Mouse (Mus musculus): ENCODE measurements around the gene Slc25a39. TPM values are rescaled to one million over a fixed set of nuclear protein-coding genes. Genes with fewer than 3 reads are reported as not detected.
"Not testable (repeated sequence)": the region's sequence is repeated elsewhere in the genome, so short reads cannot be mapped to it uniquely, and the experiment has no call there.

Slc25a39 gene
- total RNA-seq, 2 experiments from 2014 or later, result 63.7 to 65.3 TPM

GRCm38 (mm10) chr11:102375196-102376173 lies 32.3 kb downstream of the Slc25a39 start:
- no peak for DNase-seq (ENCODE audit: extremely low spot score in 1 of 2, low spot score in 1 of 2)

DNA sequence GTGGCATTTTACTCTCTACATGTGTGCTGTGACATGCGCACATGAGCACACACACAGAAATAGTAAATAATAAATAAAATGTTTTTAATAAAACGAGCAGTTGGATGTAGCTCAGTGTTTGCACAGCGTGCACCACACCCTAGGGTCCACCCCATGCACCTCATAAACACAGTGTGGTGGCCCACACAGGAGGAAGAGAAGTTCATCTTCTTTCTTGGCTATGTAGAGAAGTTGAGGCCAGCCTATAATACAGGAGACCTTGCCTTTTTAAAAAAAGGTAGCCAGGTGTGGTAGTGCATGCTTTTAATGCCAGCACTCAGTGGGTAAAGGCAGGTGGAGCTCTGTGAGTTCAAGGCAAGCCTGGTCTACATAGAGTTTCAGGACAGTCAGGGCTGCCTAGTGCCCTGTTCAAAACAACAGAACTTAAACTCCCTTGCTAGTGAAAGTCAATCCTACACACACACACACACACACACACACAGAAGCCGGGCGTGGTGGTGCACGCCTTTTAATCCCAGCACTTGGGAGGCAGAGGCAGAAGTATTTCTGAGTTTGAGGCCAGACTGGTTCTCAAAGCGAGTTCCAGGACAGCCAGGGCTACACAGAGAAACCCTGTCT lies 33.5 kb downstream of the Slc25a39 start:
- no peak for DNase-seq (ENCODE audit: extremely low spot score in 1 of 2, low spot score in 1 of 2)

- no peak for DNase-seq (ENCODE audit: extremely low spot score in 1 of 2, low spot score in 1 of 2)
Measured at GRCm38 (mm10) chr11:102373646-102374045, 34.1 kb downstream of the Slc25a39 start.

- DNase-seq (ENCODE audit: extremely low spot score in 1 of 2, low spot score in 1 of 2), result no peak
Measured at GRCm38 (mm10) chr11:102372936-102373335, 34.8 kb downstream of the Slc25a39 start.

GRCm38 (mm10) chr11:102371926-102372685 lies 35.6 kb downstream of the Slc25a39 start:
- DNase-seq (ENCODE audit: extremely low spot score in 1 of 2, low spot score in 1 of 2), result no peak

DNA sequence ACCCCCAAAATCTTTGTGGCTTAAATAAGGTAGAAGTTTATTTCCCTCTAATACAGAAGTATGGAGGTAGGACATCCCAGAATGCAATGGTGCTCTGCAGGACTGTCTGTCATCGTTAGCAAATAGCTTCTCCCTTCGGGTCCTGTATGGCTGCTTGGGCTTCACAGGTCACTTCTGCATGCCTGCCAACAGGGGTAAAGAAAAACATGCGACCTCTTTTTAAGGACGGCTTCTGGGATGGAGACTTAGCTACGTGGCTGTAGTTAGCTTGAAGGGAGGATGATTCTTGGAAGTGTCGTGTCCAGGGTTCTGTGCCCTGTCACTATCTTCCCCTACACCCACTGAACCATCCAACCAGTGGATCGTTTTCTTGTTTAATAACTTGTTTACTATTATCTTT lies 37.5 kb downstream of the Slc25a39 start:
- DNase-seq (ENCODE audit: extremely low spot score in 1 of 2, low spot score in 1 of 2), result no peak

GRCm38 (mm10) chr11:102369263-102369662 lies 38.5 kb downstream of the Slc25a39 start:
- no peak for DNase-seq (ENCODE audit: extremely low spot score in 1 of 2, low spot score in 1 of 2)

DNA sequence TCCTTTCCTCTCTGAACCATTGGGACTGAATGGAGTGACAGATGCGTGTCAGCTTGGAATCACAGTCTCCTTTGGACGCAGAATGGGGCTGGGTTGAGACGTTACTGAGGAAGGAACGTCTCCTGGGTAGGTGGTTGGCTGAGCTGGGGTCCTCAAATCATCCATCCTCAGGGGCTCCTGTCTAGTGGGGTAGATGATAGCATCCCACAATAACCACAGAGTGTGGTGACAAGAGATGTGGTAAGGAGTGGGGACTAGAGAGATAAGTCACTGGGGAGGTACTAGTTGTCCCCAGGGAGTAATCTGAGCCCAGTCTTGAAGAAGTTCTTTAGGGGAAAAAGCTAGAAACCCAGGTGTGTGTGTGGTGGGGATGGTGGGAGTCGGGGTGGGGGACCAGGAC lies 39.4 kb downstream of the Slc25a39 start:
- DNase-seq (ENCODE audit: extremely low spot score in 1 of 2, low spot score in 1 of 2), result no peak

DNA sequence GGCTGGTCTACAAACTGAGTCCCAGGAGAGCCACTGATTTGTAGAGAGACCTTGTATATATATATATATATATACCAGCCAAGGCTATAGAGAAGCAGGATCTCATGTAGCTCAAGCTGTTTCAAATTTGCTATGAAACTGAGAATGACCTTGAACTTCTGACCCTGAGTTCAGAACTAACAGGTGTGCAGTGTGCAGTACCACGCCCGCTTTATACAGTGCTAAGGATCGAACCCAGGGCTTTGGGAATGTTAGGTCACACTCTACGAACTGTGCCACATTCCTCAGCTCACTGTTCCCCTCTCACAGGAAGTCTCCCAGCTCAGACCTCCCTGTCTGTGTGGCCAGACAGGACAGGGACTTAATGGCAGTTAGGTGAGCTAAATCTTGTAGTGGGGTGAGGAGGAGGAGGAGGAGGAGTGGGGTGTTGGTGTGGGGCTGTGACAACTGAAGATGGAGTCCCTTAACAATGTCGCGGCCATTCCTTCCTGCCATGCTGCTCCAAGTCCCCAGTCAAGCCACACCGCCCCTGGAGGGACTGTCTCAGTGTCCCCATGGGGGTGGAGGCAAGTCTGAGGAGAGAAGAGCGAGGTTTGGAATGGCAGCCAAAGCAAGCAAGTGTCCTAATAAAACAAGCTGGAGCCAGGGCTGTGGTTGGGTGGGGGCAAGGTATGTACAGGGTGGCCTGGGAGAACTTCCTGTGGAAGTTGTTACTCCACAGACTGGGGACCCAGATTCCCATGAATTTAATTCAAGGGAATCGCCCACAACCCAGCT lies 40.1 kb downstream of the Slc25a39 start:
- DNase-seq (ENCODE audit: extremely low spot score in 1 of 2, low spot score in 1 of 2), result no peak

- not testable (repeated sequence) for DNase-seq (ENCODE audit: extremely low spot score in 1 of 2, low spot score in 1 of 2)
Measured at GRCm38 (mm10) chr11:102366103-102366502, 41.6 kb downstream of the Slc25a39 start, which contains the start of gene Slc4a1. Gene Slc4a1 (minus strand): TSS chr11:102366203.

DNA sequence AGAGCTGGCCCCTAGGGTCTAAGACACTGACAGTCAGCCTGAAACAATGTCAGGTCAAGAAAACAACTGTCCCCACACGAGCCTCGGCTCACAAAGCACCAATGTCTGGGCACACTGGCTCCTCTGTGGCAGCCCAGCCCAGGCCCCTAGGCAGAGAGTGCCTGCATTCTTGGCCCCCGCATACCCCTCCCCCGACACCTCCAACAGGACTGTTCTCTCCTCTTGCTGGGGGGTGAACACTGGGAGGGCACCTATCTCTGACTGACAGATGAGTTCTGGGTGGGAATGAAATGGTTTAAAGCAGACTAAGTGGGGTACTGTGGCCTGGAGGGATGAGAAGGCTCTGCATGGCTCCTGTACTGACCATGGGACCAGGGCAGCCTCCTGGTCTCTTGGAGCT lies 42.0 kb downstream of the Slc25a39 start:
- DNase-seq (ENCODE audit: extremely low spot score in 1 of 2, low spot score in 1 of 2), result no peak

- DNase-seq (ENCODE audit: extremely low spot score in 1 of 2, low spot score in 1 of 2), result no peak
Measured at GRCm38 (mm10) chr11:102364570-102365371, 43.0 kb downstream of the Slc25a39 start.

DNA sequence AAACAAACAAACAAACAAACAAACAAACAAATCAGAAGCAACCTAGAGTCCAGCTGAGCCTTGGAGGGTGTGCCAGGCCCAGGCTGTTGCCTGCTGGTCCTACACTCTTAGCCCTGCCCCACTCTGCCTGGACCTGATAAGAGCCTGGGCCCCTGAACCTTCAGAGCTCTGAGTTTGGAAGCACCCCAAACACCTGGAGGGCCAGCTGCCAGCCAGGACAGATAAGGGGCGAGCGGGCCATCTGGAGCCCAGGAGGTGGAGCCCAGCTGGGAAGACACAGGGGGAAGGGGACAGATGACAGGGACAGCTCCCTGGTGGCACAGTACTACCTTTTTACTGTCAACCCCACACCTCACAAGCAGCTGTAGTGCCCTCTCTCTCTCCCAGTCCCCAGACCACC lies 44.1 kb downstream of the Slc25a39 start:
- no peak for DNase-seq (ENCODE audit: extremely low spot score in 1 of 2, low spot score in 1 of 2)

DNA sequence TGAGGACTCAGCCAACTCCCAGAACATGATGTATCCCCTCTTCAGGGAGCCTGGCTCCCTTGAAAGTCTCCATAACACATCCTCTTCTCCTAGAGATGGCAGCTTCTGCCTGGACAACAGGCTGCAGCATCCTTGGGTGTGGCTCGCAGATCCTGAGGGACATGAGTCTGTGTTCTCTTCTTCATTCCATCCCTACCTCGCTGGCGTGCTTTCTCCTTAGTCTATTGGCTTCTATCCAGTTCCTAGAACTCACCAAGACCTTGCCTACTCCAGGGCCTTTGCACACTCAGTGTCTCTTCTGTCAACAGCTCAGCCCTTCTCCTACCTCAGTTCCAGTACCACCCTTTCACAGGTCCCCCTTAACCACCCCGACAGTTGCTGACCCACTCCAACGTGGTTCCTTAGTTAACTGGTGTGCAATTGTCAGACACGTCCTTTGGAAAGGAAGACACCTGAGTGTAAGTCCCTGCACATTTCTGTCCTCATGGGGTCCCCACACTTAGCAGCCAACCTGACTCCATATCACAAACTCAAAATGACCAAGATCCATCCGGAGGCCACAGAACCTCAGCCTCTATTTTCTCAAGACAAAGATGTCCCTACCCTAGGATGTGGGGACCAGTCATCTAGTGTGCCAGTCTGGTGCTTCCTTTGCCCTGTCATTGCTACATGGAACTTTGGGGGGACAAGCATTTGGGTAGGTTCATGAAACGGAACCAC lies 45.8 kb downstream of the Slc25a39 start:
- no peak for DNase-seq (ENCODE audit: extremely low spot score in 1 of 2, low spot score in 1 of 2)

DNA sequence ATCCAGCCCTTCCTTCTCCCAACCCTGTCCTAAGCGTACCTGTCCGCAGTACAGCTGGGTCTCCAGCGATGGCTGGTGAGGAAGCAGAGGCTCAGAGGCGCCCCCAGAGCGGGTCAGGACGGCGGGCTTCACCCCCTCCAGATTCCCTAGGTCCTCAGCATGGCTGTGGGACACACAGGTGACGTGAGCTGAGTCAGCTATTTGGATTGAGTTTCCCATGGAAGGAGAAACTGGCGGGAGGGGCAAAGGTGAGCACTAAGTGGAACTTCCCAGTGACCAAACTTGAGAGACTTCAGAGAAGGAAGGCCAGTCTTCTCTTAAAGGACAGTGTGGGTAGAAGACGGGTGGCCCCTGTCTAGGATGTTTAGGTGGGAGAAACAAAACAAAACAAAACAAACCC lies 49.4 kb downstream of the Slc25a39 start:
- DNase-seq (ENCODE audit: extremely low spot score in 1 of 2, low spot score in 1 of 2), result no peak

DNA sequence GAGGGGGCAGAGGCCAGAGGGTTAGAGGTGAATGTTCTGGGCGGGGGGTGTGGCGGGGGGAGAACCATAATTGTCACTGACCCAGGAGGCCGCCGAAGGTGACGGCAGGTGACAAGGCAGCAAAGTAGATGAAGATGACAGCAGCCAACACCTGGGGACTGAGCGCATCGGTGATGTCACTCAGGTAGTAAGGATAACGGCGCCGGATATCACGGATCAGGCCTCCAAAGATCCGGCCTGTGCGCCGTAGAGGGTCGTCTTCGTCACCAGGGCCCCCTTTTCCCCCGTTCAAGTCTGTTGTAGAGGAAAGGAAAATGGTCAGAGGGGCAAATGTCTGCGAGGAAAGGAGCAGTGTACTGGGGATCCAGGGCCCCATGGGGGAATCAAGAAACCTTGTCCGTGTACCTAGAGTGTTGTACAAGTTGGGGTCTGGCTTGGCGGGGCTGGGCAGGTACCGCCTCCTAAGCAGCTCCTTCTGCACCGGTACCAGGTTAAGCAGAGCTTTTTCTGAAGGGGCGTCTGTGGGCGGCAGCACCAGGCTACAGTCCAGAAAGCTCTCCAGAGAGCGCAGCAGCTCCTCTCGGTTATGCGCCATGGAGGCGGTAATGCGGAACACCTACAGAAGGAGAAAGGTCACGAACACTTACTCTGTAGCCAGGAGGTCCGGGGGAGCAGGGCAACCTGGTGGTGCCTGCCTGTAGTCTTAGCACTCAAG lies 51.0 kb downstream of the Slc25a39 start:
- DNase-seq (ENCODE audit: extremely low spot score in 1 of 2, low spot score in 1 of 2), result no peak

GRCm38 (mm10) chr11:102356190-102356589 lies 51.6 kb downstream of the Slc25a39 start:
- no peak for DNase-seq (ENCODE audit: extremely low spot score in 1 of 2, low spot score in 1 of 2)

DNA sequence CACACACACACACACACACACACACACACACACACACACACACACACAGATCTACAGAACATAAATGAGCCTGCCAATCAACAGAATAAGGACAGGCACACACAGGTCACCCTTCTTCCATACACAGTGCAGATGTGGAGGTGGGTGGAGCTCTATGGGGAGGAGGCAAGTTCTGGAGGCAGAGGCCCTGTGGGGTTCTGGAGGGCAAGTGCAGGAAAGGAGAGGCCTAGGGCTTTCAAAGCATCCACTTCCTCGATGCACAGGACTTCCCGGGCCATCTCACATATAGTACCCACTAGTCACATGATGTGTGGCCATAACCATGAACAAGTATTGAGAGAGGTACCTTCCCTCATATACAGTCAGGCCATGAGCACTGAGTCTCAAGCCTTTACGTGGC lies 52.2 kb downstream of the Slc25a39 start:
- no peak for DNase-seq (ENCODE audit: extremely low spot score in 1 of 2, low spot score in 1 of 2)
